Mouse (Mus musculus): ENCODE measurements around the gene Gm5431.
A peak's percentile ranks its signal among the peaks of the same experiment; 100 is the strongest.

GRCm38 (mm10) chr11:48874465-48874864, 27.5 kb downstream of the Gm5431 start:
- peak; percentile 24; the same call in 1 of the 2 replicates for TF ChIP-seq CTCF (IDR thresholded peaks at IDR 0.05; ENCODE audit: control insufficient read depth, insufficient read depth, low read length)
- TF ChIP-seq POLR2A (IDR thresholded peaks at IDR 0.05; ENCODE audit: borderline replicate concordance, control insufficient read depth, low read depth, low read length): no peak

Measured in bone marrow, adult 2 months (tissue).